ENCODE assay signal across 28 mouse cellular contexts in genomic region chr7:103971782-103972181, GRCm38 (mm10). TPM values are rescaled to one million over a fixed set of nuclear protein-coding genes. Genes with fewer than 3 reads are reported as not detected.
"Had no signal": no experiment of that assay in that cellular context is flagged by ENCODE, and none has a peak within 500 bp of the region (broad histone marks: within the 10 kb centered on the region; RNA-seq: fewer than 3 reads in every experiment).

No protein-coding gene starts in this region.

- ATAC-seq: hindbrain, postnatal 0 days; intestine, embryonic 16.5 days; liver, embryonic 12.5 days had no signal

- DNase-seq: gastrocnemius, adult 2 months; gastrocnemius, postnatal 10 days; gastrocnemius, postnatal 25 days; heart, adult 11 months; heart, adult 2 months; heart, postnatal 14 days; heart, postnatal 36 days; kidney, adult 11 months; kidney, adult 2 months; kidney, adult 9 months; kidney, postnatal 14 days; kidney, postnatal 36 days; layer of hippocampus, adult 9-11 months; layer of hippocampus, postnatal 36 days; left cerebral cortex, postnatal 4 days had no signal

RNA-seq across cellular contexts. Expression of gene Olfr635, which starts 0.8 kb away (rescaled TPM):
- total RNA-seq: gastrocnemius, adult 2 months; gastrocnemius, postnatal 10 days; gastrocnemius, postnatal 25 days; heart, adult 2 months; heart, postnatal 14 days; heart, postnatal 36 days; hematopoietic stem cell, adult 5-6 weeks; hindbrain, postnatal 0 days; liver, adult 2 months had no signal

RNA-seq across cellular contexts. Expression of gene Olfr638, which starts 26.8 kb away (rescaled TPM):
- total RNA-seq: gastrocnemius, adult 2 months; gastrocnemius, postnatal 10 days; gastrocnemius, postnatal 25 days; gastrocnemius, postnatal 4 days; heart, adult 2 months; heart, postnatal 14 days; heart, postnatal 36 days; hematopoietic stem cell, adult 5-6 weeks; hindbrain, postnatal 0 days; layer of hippocampus, adult 18-20 months; layer of hippocampus, adult 8-10 months; layer of hippocampus, postnatal 14 days; layer of hippocampus, postnatal 36 days; left cerebral cortex, adult 18-20 months; left cerebral cortex, adult 8-10 months; left cerebral cortex, postnatal 10 days; left cerebral cortex, postnatal 25 days; left cerebral cortex, postnatal 4 days; liver, adult 2 months had no signal

RNA-seq across cellular contexts. Expression of gene Olfr633, which starts 27.5 kb away (rescaled TPM):
- total RNA-seq: gastrocnemius, adult 2 months; gastrocnemius, postnatal 10 days; gastrocnemius, postnatal 25 days; gastrocnemius, postnatal 4 days; heart, adult 2 months; heart, postnatal 14 days; heart, postnatal 36 days; hematopoietic stem cell, adult 5-6 weeks; hindbrain, postnatal 0 days; layer of hippocampus, adult 18-20 months; layer of hippocampus, adult 8-10 months; layer of hippocampus, postnatal 14 days; layer of hippocampus, postnatal 36 days; left cerebral cortex, adult 18-20 months; left cerebral cortex, adult 8-10 months; left cerebral cortex, postnatal 10 days; left cerebral cortex, postnatal 25 days; left cerebral cortex, postnatal 4 days; liver, adult 2 months had no signal

RNA-seq across cellular contexts. Expression of gene Olfr632, which starts 37.6 kb away (rescaled TPM):
- total RNA-seq: gastrocnemius, adult 2 months; gastrocnemius, postnatal 10 days; gastrocnemius, postnatal 25 days; gastrocnemius, postnatal 4 days; heart, adult 2 months; heart, postnatal 14 days; heart, postnatal 36 days; hindbrain, postnatal 0 days; layer of hippocampus, adult 18-20 months; layer of hippocampus, adult 8-10 months; layer of hippocampus, postnatal 14 days; layer of hippocampus, postnatal 36 days; left cerebral cortex, adult 18-20 months; left cerebral cortex, adult 8-10 months; left cerebral cortex, postnatal 25 days; left cerebral cortex, postnatal 4 days; liver, adult 2 months had no signal

RNA-seq across cellular contexts. Expression of gene Olfr631, which starts 43.2 kb away (rescaled TPM):
- total RNA-seq: gastrocnemius, adult 2 months; gastrocnemius, postnatal 10 days; gastrocnemius, postnatal 25 days; gastrocnemius, postnatal 4 days; heart, adult 2 months; heart, postnatal 14 days; heart, postnatal 36 days; hematopoietic stem cell, adult 5-6 weeks; hindbrain, postnatal 0 days; layer of hippocampus, adult 18-20 months; layer of hippocampus, adult 8-10 months; layer of hippocampus, postnatal 14 days; layer of hippocampus, postnatal 36 days; left cerebral cortex, adult 18-20 months; left cerebral cortex, adult 8-10 months; left cerebral cortex, postnatal 10 days; left cerebral cortex, postnatal 25 days; left cerebral cortex, postnatal 4 days; liver, adult 2 months had no signal
